Mouse (Mus musculus): ENCODE results near the gene Mylk. TPM values are rescaled to one million over a fixed set of nuclear protein-coding genes. Genes with fewer than 3 reads are reported as not detected.

Mylk gene
- polyA plus RNA-seq, 1 experiment = 233 TPM

GRCm38 (mm10) chr16:34896996-34897395 is 152.0 kb downstream of the Mylk start:
- no peak overlapping the region for H3K4me3 ChIP-seq (replicated peaks; ENCODE audit: extremely low read depth, low read depth, low read length)
- peaks cover 9% of the 10 kb centered on the region for H3K4me1 ChIP-seq (ENCODE audit: control insufficient read depth, insufficient read depth, low read length)
- WGBS = 40% methylated on average over 3 of the region's 3 CpGs
- no peak for TF ChIP-seq CTCF (IDR thresholded peaks at IDR 0.05; ENCODE audit: insufficient read depth, low read length)
- no peak for TF ChIP-seq POLR2A (IDR thresholded peaks at IDR 0.05; ENCODE audit: borderline replicate concordance, extremely low read depth, low read depth, low read length)
- no peak for DNase-seq

GRCm38 (mm10) chr16:34898057-34898789 is 153.2 kb downstream of the Mylk start:
- H3K4me1 ChIP-seq (ENCODE audit: control insufficient read depth, insufficient read depth, low read length) = peaks cover 9% of the 10 kb centered on the region
- DNase-seq = no peak
- 63% methylated on average over 7 of the region's 7 CpGs for WGBS

GRCm38 (mm10) chr16:34899071-34899808 is 154.2 kb downstream of the Mylk start:
- TF ChIP-seq POLR2A (IDR thresholded peaks at IDR 0.05; ENCODE audit: borderline replicate concordance, extremely low read depth, low read depth, low read length) = no peak
- no peak for TF ChIP-seq CTCF (IDR thresholded peaks at IDR 0.05; ENCODE audit: insufficient read depth, low read length)
- no peak for DNase-seq
- peaks cover 9% of the 10 kb centered on the region for H3K4me1 ChIP-seq (ENCODE audit: control insufficient read depth, insufficient read depth, low read length)
- no peak overlapping the region for H3K4me3 ChIP-seq (replicated peaks; ENCODE audit: extremely low read depth, low read depth, low read length)
- 44% methylated on average over 11 of the region's 11 CpGs for WGBS

More at GRCm38 (mm10) chr16:34898057-34898789, 153.2 kb downstream of the Mylk start:
- H3K4me3 ChIP-seq (replicated peaks; ENCODE audit: extremely low read depth, low read depth, low read length) = no peak overlapping the region
- TF ChIP-seq POLR2A (IDR thresholded peaks at IDR 0.05; ENCODE audit: borderline replicate concordance, extremely low read depth, low read depth, low read length) (no peak), CTCF (IDR thresholded peaks at IDR 0.05; ENCODE audit: insufficient read depth, low read length) (no peak)

GRCm38 (mm10) chr16:34899997-34900396 is 155.0 kb downstream of the Mylk start:
- WGBS = 68% methylated on average over 5 of the region's 5 CpGs
- DNase-seq = no peak

GRCm38 (mm10) chr16:34900471-34900870 is 155.5 kb downstream of the Mylk start:
- Histone ChIP-seq H3K4me1 (ENCODE audit: control insufficient read depth, insufficient read depth, low read length) (peaks cover 9% of the 10 kb centered on the region), H3K4me3 (replicated peaks; ENCODE audit: extremely low read depth, low read depth, low read length) (no peak overlapping the region)
- 90% methylated on average over 5 of the region's 5 CpGs for WGBS
- no peak for TF ChIP-seq POLR2A (IDR thresholded peaks at IDR 0.05; ENCODE audit: borderline replicate concordance, extremely low read depth, low read depth, low read length)
- TF ChIP-seq CTCF (IDR thresholded peaks at IDR 0.05; ENCODE audit: insufficient read depth, low read length) = no peak
- DNase-seq = no peak

More at GRCm38 (mm10) chr16:34899997-34900396, 155.0 kb downstream of the Mylk start:
- Histone ChIP-seq H3K4me3 (replicated peaks; ENCODE audit: extremely low read depth, low read depth, low read length) (no peak overlapping the region), H3K4me1 (ENCODE audit: control insufficient read depth, insufficient read depth, low read length) (peaks cover 9% of the 10 kb centered on the region)
- TF ChIP-seq CTCF (IDR thresholded peaks at IDR 0.05; ENCODE audit: insufficient read depth, low read length) (no peak), POLR2A (IDR thresholded peaks at IDR 0.05; ENCODE audit: borderline replicate concordance, extremely low read depth, low read depth, low read length) (no peak)

GRCm38 (mm10) chr16:34901031-34901430 is 156.0 kb downstream of the Mylk start:
- peaks cover 9% of the 10 kb centered on the region for H3K4me1 ChIP-seq (ENCODE audit: control insufficient read depth, insufficient read depth, low read length)
- H3K4me3 ChIP-seq (replicated peaks; ENCODE audit: extremely low read depth, low read depth, low read length) = no peak overlapping the region
- DNase-seq = no peak
- TF ChIP-seq CTCF (IDR thresholded peaks at IDR 0.05; ENCODE audit: insufficient read depth, low read length) (no peak), POLR2A (IDR thresholded peaks at IDR 0.05; ENCODE audit: borderline replicate concordance, extremely low read depth, low read depth, low read length) (no peak)
- WGBS = 61% methylated on average over 2 of the region's 2 CpGs

- Histone ChIP-seq H3K4me3 (replicated peaks; ENCODE audit: extremely low read depth, low read depth, low read length) (no peak overlapping the region), H3K4me1 (ENCODE audit: control insufficient read depth, insufficient read depth, low read length) (peaks cover 9% of the 10 kb centered on the region)
- 70% methylated on average over 7 of the region's 7 CpGs for WGBS
- no peak for DNase-seq
- TF ChIP-seq POLR2A (IDR thresholded peaks at IDR 0.05; ENCODE audit: borderline replicate concordance, extremely low read depth, low read depth, low read length) = no peak
- TF ChIP-seq CTCF (IDR thresholded peaks at IDR 0.05; ENCODE audit: insufficient read depth, low read length) = no peak
Observed at GRCm38 (mm10) chr16:34901611-34902293, 156.7 kb downstream of the Mylk start.

GRCm38 (mm10) chr16:34902294-34902680 is 157.3 kb downstream of the Mylk start:
- no peak for TF ChIP-seq POLR2A (IDR thresholded peaks at IDR 0.05; ENCODE audit: borderline replicate concordance, extremely low read depth, low read depth, low read length)
- peak; percentile 99 for TF ChIP-seq CTCF (IDR thresholded peaks at IDR 0.05; ENCODE audit: insufficient read depth, low read length)
- peak; percentile 66 for DNase-seq
- Histone ChIP-seq H3K4me3 (replicated peaks; ENCODE audit: extremely low read depth, low read depth, low read length) (no peak overlapping the region), H3K4me1 (ENCODE audit: control insufficient read depth, insufficient read depth, low read length) (peaks cover 9% of the 10 kb centered on the region)
- WGBS = 11% methylated on average over 9 of the region's 9 CpGs

- no peak for DNase-seq
- no peak for TF ChIP-seq CTCF (IDR thresholded peaks at IDR 0.05; ENCODE audit: insufficient read depth, low read length)
- no peak for TF ChIP-seq POLR2A (IDR thresholded peaks at IDR 0.05; ENCODE audit: borderline replicate concordance, extremely low read depth, low read depth, low read length)
- H3K4me3 ChIP-seq (replicated peaks; ENCODE audit: extremely low read depth, low read depth, low read length) = no peak overlapping the region
- 73% methylated on average over 8 of the region's 8 CpGs for WGBS
- peaks cover 9% of the 10 kb centered on the region for H3K4me1 ChIP-seq (ENCODE audit: control insufficient read depth, insufficient read depth, low read length)
Observed at GRCm38 (mm10) chr16:34902761-34903160, 157.8 kb downstream of the Mylk start.
